Mouse (Mus musculus) C2C12 (cell line): Measurements from ENCODE around the gene Ccdc141.

Experiments
- CTCF ChIP-seq: IDR thresholded peaks from one replicate; pipeline ENCODE4 v1.5.1; 2011; ENCODE audit not compliant: control insufficient read depth, insufficient read depth, insufficient read length
- USF1 ChIP-seq: IDR thresholded peaks from one replicate; pipeline ENCODE4 v1.6.1; 2011; ENCODE audit warnings: low read depth, mild to moderate bottlenecking, control low read depth, moderate library complexity

DNA sequence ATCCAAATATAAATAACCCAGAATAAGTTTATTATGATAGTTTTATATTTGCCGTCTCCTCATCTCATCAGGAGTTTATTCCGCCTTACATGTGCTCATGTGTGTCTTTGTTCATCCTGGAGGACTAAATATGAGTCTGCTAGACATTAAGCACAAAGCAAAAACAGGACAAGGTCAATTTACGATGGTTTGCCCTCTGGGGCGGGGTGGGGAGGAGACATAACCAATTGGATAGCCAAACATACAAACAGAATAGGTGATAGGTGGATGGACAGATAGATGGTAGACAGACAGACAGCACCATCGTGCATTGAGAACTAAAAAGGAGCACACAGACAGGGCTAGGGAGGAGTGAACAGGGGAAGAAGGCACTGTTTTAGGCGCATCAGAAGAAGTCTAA is 3.4 kb upstream of the Ccdc141 start:
- TF ChIP-seq CTCF (no peak), USF1 (no peak)
